Mouse (Mus musculus): Measurements from ENCODE around the gene Atraid.

Gene Atraid

DNA sequence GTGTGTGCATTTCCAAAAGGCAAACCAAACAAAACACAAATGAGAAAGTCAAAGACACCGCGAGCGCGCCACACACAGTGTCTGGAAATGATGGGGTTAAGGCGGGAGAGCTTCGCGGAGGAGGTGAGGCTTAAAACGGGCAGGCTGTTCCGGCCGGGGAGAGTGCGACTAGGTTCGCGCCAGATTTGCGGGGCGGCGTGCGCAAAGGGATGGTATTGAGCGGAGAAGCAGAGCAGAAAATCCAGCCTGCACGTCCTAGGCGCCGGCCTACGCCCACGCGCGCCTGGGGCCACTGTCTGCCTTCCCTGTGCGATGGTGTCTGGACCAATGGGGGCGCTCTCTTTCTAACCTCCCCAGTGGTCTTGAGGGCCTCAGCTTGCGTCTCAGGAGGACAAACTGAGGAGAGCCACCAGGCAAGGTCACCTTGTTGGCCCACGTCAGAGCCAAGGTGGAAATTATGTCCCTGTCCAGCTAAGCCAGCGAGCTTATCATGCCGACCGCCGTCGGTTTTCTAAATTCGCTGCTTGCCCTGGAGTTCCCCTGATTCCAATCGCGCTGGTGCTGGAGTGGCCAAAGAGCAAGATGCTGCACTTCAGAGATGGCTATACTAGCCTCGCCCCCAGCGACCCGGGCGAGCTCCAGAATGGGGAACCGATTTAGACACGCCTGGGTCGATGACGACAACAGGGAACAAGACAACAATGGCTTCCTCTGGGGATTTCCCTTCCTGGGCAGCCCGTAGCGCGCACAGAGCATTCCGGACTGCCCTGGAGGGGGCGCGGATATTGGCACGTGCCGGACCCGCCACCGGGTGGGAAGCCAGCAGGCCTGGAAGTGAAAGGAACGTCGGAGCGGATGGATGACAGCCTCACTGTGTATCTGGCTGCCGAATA lies 46.9 kb downstream of the Atraid start:
- DNase-seq (ENCODE audit: low spot score) = no peak

DNA sequence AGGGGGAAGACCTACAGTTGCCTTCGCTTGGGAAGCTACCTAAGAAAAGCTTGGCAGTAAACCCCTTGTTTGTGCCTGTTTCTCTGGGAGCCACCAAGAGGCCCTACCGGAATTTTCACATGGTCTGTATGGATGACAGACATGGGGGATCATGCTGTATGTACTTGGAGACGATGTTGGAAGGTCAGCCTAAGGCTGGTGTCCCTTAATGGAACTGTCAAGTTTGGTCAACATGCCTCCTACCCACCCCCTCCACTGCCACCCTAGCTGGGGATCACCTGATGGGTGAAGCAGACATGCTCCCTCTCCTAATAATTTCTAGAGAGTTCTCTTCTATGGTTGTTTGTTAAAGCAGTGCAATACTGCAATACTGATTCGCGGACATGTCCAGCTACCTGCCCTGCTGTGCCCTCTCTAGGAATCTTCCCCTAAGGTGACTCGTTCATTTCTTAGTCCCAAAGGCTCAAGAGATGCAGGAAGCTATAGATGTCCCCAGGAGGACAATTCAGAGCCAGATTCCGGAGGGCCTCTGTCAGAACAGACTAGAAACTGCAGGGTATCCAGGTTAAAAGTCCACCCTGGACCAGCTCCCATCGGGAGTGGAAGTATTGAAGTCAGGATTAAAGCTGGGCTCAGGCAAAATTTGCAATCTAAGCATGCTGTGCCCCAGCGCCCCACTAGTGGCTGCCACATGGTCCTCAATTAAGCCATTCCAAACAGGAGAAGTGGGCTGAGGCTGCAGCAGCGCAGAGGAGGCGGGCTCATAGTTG lies 47.8 kb downstream of the Atraid start:
- no peak for DNase-seq (ENCODE audit: low spot score)
